Comparison of ENCODE assay signal across 8 mouse cellular contexts in the genomic region with DNA sequence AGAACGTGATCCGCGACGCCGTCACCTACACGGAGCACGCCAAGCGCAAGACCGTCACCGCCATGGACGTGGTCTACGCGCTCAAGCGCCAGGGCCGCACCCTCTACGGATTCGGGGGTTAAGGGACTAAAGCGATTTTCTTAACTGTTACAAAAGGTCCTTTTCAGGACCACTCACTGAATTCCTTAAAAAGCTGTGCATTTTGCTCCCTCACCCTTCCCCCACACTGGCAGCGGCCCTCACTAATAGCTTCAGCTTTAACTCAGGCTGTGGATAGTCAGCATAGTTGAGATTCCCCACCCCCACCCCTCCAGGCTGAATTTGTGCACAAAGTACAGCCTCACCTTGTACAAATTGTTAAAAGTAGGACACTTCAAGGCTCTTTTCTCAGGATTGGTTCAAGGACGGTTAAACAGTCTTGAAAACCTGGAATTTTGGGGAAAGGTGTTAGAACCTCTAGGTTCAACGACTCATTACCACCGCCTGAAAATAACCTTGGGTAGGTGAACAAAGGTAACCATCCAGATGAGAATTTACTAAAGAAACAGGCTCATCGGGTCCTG. TPM values are rescaled to one million over a fixed set of nuclear protein-coding genes. Genes with fewer than 3 reads are reported as not detected.
DNase-seq lines count a peak whose midpoint lies in the region; ATAC-seq and TF ChIP-seq lines count a peak whose summit lies in the region.

No protein-coding gene starts in this region.

- no peak for TF ChIP-seq POLR2A in olfactory bulb, adult 2 months (IDR thresholded peaks at IDR 0.05; ENCODE audit: insufficient read depth, low read depth, low read length)

- 3% methylated on average over 16 of the region's 23 CpGs for WGBS in heart, embryonic 14.5 days
- WGBS in olfactory bulb, adult 2 months = 3% methylated on average over 18 of the region's 23 CpGs

- peak overlapping the region; percentile 67 for H3K9ac ChIP-seq in heart, embryonic 14.5 days (ENCODE audit: low read length)

- peak overlapping the region; percentile 61 to 86 for H3K27ac ChIP-seq in heart, embryonic 14.5 days (replicated peaks in 1 of 2; ENCODE audit: control insufficient read depth in 1 of 2, insufficient read depth in 1 of 2, low read depth in 2 of 2, low read length in 2 of 2)
- H3K27ac ChIP-seq in olfactory bulb, adult 2 months (ENCODE audit: insufficient read depth, low read depth, low read length) = peak overlapping the region; percentile 86

- H3K4me3 ChIP-seq in heart, embryonic 14.5 days (ENCODE audit: control insufficient read depth in 1 of 2, insufficient read depth in 1 of 2, low read depth in 1 of 2, low read length in 2 of 2) = peak overlapping the region; percentile 22 to 50
- peak overlapping the region; percentile 59 for H3K4me3 ChIP-seq in E14TG2a.4 (replicated peaks; ENCODE audit: low read length)
- peak overlapping the region; percentile 48 for H3K4me3 ChIP-seq in olfactory bulb, adult 2 months (ENCODE audit: insufficient read depth, low read depth, low read length)

- H3K4me1 ChIP-seq in heart, embryonic 14.5 days (ENCODE audit: control insufficient read depth in 2 of 2, insufficient read depth in 2 of 2, low read length in 2 of 2) = peaks cover 0 to 14% of the 10 kb centered on the region in 2 experiments; a peak in 2 of 4 replicates
- H3K4me1 ChIP-seq in E14TG2a.4 (replicated peaks; ENCODE audit: low read depth, low read length) = peaks cover 39% of the 10 kb centered on the region
- peaks cover 2% of the 10 kb centered on the region; the same call in 1 of the 2 replicates for H3K4me1 ChIP-seq in olfactory bulb, adult 2 months (ENCODE audit: control insufficient read depth, insufficient read depth, low read length)

- no peaks in the 10 kb centered on the region for H3K9me3 ChIP-seq in heart, embryonic 14.5 days (ENCODE audit: control insufficient read depth, low read length)
- no peaks in the 10 kb centered on the region for H3K9me3 ChIP-seq in E14TG2a.4 (ENCODE audit: low read length)

- H3K4me2 ChIP-seq in heart, embryonic 14.5 days (ENCODE audit: low read length) = peak overlapping the region; percentile 60

- H3K27me3 ChIP-seq in heart, embryonic 14.5 days (ENCODE audit: control insufficient read depth, insufficient read depth, low read length) = no peaks in the 10 kb centered on the region
- no peaks in the 10 kb centered on the region for H3K27me3 ChIP-seq in E14TG2a.4 (ENCODE audit: insufficient read depth, low read length)

- intact Hi-C loops in left cerebral cortex, postnatal 4 days (cut with DNase I) = loop anchor here (10.0 kb wide), 1 partner anchor 192 kb away; a partner anchor contains a TSS

- H3K36me3 ChIP-seq in heart, embryonic 14.5 days (ENCODE audit: control insufficient read depth, insufficient read depth, low read length) = no peaks in the 10 kb centered on the region
- no peaks in the 10 kb centered on the region for H3K36me3 ChIP-seq in E14TG2a.4 (ENCODE audit: insufficient read depth, low read length)

- ATAC-seq in heart, embryonic 14.5 days (ENCODE audit: insufficient number of reproducible peaks, insufficient read depth, low FRiP score, low read depth) = no peak
- peak; percentile 32 for ATAC-seq in erythroblast, adult 5-6 weeks (replicated peaks; ENCODE audit: low FRiP score, poor library complexity, severe bottlenecking)

- no peak for DNase-seq in heart, adult 11 months
- DNase-seq in liver = peak; percentile 80
- no peak for DNase-seq in natural killer cell, adult 2 months (ENCODE audit: low spot score in 2 of 2)
- no peak for DNase-seq in left cerebral cortex, postnatal 4 days

- no peak for TF ChIP-seq CTCF in E14TG2a.4 (conservative IDR thresholded peaks at IDR 0.05; ENCODE audit: low read length)
- no peak for TF ChIP-seq CTCF in olfactory bulb, adult 2 months (IDR thresholded peaks at IDR 0.05; ENCODE audit: insufficient read depth, low read depth, low read length)

RNA-seq across cellular contexts. Expression of a gene that starts 0.5 kb away (rescaled TPM):
- 0.63 TPM in 1 of 2 replicates, not detected in the other for polyA plus RNA-seq in heart, embryonic 14.5 days (2014; fragmentation: Nextera tagmentation; extraction: Ambion mirVana)
- 50.5 and 52.2 TPM in 2 replicates for total RNA-seq in erythroblast, adult 5-6 weeks (2015; ENCODE audit: low replicate concordance)
- total RNA-seq in erythroblast, adult 5-6 weeks (2017; ENCODE audit: low replicate concordance) = 150 and 446 TPM in 2 replicates
- not detected in 2 replicates for polyA plus RNA-seq in olfactory bulb, adult 2 months (2012; ENCODE audit: insufficient read depth, insufficient read length, low replicate concordance, missing spikeins)
- total RNA-seq in left cerebral cortex, postnatal 4 days (2021) = 100 to 1,000 TPM; 139 to 151 TPM

RNA-seq across cellular contexts. Expression of a gene that starts 3.7 kb away (rescaled TPM):
- polyA plus RNA-seq in heart, embryonic 14.5 days (2014; fragmentation: Nextera tagmentation; extraction: Ambion mirVana) = 1.1 TPM in 1 of 2 replicates, not detected in the other
- total RNA-seq in erythroblast, adult 5-6 weeks (2015; ENCODE audit: low replicate concordance) = 15.4 and 15.7 TPM in 2 replicates
- 211 and 254 TPM in 2 replicates for total RNA-seq in erythroblast, adult 5-6 weeks (2017; ENCODE audit: low replicate concordance)
- not detected in 2 replicates for polyA plus RNA-seq in olfactory bulb, adult 2 months (2012; ENCODE audit: insufficient read depth, insufficient read length, low replicate concordance, missing spikeins)
- 100 to 1,000 TPM; 134 to 137 TPM for total RNA-seq in left cerebral cortex, postnatal 4 days (2021)

RNA-seq across cellular contexts. Expression of a gene that starts 4.9 kb away (rescaled TPM):
- polyA plus RNA-seq in heart, embryonic 14.5 days (2014; fragmentation: Nextera tagmentation; extraction: Ambion mirVana) = 2.6 and 3.0 TPM in 2 replicates
- total RNA-seq in erythroblast, adult 5-6 weeks (2015; ENCODE audit: low replicate concordance) = 26.3 and 29.6 TPM in 2 replicates
- 171 and 175 TPM in 2 replicates for total RNA-seq in erythroblast, adult 5-6 weeks (2017; ENCODE audit: low replicate concordance)
- not detected in 2 replicates for polyA plus RNA-seq in olfactory bulb, adult 2 months (2012; ENCODE audit: insufficient read depth, insufficient read length, low replicate concordance, missing spikeins)
- total RNA-seq in left cerebral cortex, postnatal 4 days (2021) = 100 to 1,000 TPM; 114 to 125 TPM

RNA-seq across cellular contexts. Expression of a gene that starts 5.2 kb away (rescaled TPM):
- 4.6 and 6.7 TPM in 2 replicates for polyA plus RNA-seq in heart, embryonic 14.5 days (2014; fragmentation: Nextera tagmentation; extraction: Ambion mirVana)
- 179 and 183 TPM in 2 replicates for total RNA-seq in erythroblast, adult 5-6 weeks (2015; ENCODE audit: low replicate concordance)
- total RNA-seq in erythroblast, adult 5-6 weeks (2017; ENCODE audit: low replicate concordance) = 251 and 270 TPM in 2 replicates
- polyA plus RNA-seq in olfactory bulb, adult 2 months (2012; ENCODE audit: insufficient read depth, insufficient read length, low replicate concordance, missing spikeins) = not detected in 2 replicates
- total RNA-seq in left cerebral cortex, postnatal 4 days (2021) = 100 to 1,000 TPM in 1 of 2 experiments, 10 to 100 TPM in 1; 95.4 to 102 TPM

RNA-seq across cellular contexts. Expression of a gene that starts 6.2 kb away (rescaled TPM):
- polyA plus RNA-seq in heart, embryonic 14.5 days (2014; fragmentation: Nextera tagmentation; extraction: Ambion mirVana) = 1.6 and 2.7 TPM in 2 replicates
- total RNA-seq in erythroblast, adult 5-6 weeks (2015; ENCODE audit: low replicate concordance) = 106 and 128 TPM in 2 replicates
- total RNA-seq in erythroblast, adult 5-6 weeks (2017; ENCODE audit: low replicate concordance) = 1,089 and 2,054 TPM in 2 replicates
- polyA plus RNA-seq in olfactory bulb, adult 2 months (2012; ENCODE audit: insufficient read depth, insufficient read length, low replicate concordance, missing spikeins) = not detected in 2 replicates
- total RNA-seq in left cerebral cortex, postnatal 4 days (2021) = 10 to 100 TPM; 62.9 to 79.4 TPM
